Mouse (Mus musculus): Measurements from ENCODE around the gene Nampt. TPM values are rescaled to one million over a fixed set of nuclear protein-coding genes. Genes with fewer than 3 reads are reported as not detected.

The Nampt gene
- polyA plus RNA-seq, 2 experiments, result 5.5 to 10.9 TPM

- TF ChIP-seq EP300 (IDR thresholded peaks at IDR 0.05; ENCODE audit: low read depth) (no peak), CTCF (IDR thresholded peaks at IDR 0.05; ENCODE audit: low read depth) (no peak)
- H3K27me3 ChIP-seq (ENCODE audit: control insufficient read depth, insufficient read depth, low read length), result no peaks in the 10 kb centered on the region
- no peaks in the 10 kb centered on the region for H3K9me3 ChIP-seq (ENCODE audit: control insufficient read depth, low read length)
- ATAC-seq (ENCODE audit: insufficient read depth) (no peak), DNase-seq (ENCODE audit: low read depth in 3 of 3, low spot score in 3 of 3) (no peak)
- H3K9ac ChIP-seq (replicated peaks), result no peak overlapping the region
- no peaks in the 10 kb centered on the region for H3K4me1 ChIP-seq (replicated peaks; ENCODE audit: control insufficient read depth in 2 of 2, insufficient read depth in 2 of 2, low read length in 1 of 2)
- no peak overlapping the region for H3K4me2 ChIP-seq (ENCODE audit: low read depth)
- H3K27ac ChIP-seq, result no peak overlapping the region
- no peak overlapping the region for H3K4me3 ChIP-seq (ENCODE audit: insufficient read depth in 1 of 2, low read depth in 2 of 2, low read length in 2 of 2)
- 62% methylated on average over 9 of the region's 9 CpGs for WGBS (ENCODE audit: insufficient replicate concordance)
- H3K36me3 ChIP-seq (replicated peaks; ENCODE audit: control insufficient read depth, insufficient read depth, low read depth), result no peaks in the 10 kb centered on the region
Measured at GRCm38 (mm10) chr12:32877500-32877899, 58.2 kb downstream of the Nampt start.

- no peak overlapping the region for H3K4me3 ChIP-seq (ENCODE audit: insufficient read depth in 1 of 2, low read depth in 2 of 2, low read length in 2 of 2)
- H3K9me3 ChIP-seq (ENCODE audit: control insufficient read depth, low read length), result no peaks in the 10 kb centered on the region
- H3K4me1 ChIP-seq (replicated peaks; ENCODE audit: control insufficient read depth in 2 of 2, insufficient read depth in 2 of 2, low read length in 1 of 2), result no peaks in the 10 kb centered on the region
- ATAC-seq (ENCODE audit: insufficient read depth) (no peak), DNase-seq (ENCODE audit: low read depth in 3 of 3, low spot score in 3 of 3) (no peak)
- TF ChIP-seq EP300 (IDR thresholded peaks at IDR 0.05; ENCODE audit: low read depth), result no peak
- H3K4me2 ChIP-seq (ENCODE audit: low read depth), result no peak overlapping the region
- H3K9ac ChIP-seq (replicated peaks), result no peak overlapping the region
- 61% methylated on average over 11 of the region's 11 CpGs for WGBS (ENCODE audit: insufficient replicate concordance)
- no peak overlapping the region for H3K27ac ChIP-seq
- H3K36me3 ChIP-seq (replicated peaks; ENCODE audit: control insufficient read depth, insufficient read depth, low read depth), result no peaks in the 10 kb centered on the region
- no peaks in the 10 kb centered on the region for H3K27me3 ChIP-seq (ENCODE audit: control insufficient read depth, insufficient read depth, low read length)
Measured at GRCm38 (mm10) chr12:32877964-32878571, 58.7 kb downstream of the Nampt start.

DNA sequence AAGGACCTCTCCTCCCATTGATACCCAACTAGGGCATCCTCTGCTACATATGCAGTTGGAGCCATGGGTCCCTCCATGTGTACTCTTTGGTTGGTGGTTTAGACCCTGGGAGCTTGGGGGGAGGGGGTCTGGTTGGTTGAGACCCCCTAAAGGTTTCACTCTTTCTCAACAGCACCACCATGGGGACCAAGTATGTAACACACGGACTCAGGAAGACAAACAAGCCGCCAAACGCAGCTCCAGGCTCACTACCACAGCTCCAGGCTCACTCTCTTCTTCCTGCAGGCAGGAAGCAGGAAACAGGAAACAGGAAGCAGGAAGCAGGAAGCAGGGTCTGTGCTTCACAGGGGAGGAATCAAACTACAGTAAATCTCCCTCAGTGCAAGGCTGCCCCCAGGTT is 60.0 kb downstream of the Nampt start:
- Histone ChIP-seq H3K9ac (replicated peaks) (no peak overlapping the region), H3K27ac (no peak overlapping the region), H3K36me3 (replicated peaks; ENCODE audit: control insufficient read depth, insufficient read depth, low read depth) (no peaks in the 10 kb centered on the region), H3K4me2 (ENCODE audit: low read depth) (no peak overlapping the region), H3K27me3 (ENCODE audit: control insufficient read depth, insufficient read depth, low read length) (no peaks in the 10 kb centered on the region), H3K9me3 (ENCODE audit: control insufficient read depth, low read length) (no peaks in the 10 kb centered on the region), H3K4me1 (replicated peaks; ENCODE audit: control insufficient read depth in 2 of 2, insufficient read depth in 2 of 2, low read length in 1 of 2) (no peaks in the 10 kb centered on the region), H3K4me3 (ENCODE audit: insufficient read depth in 1 of 2, low read depth in 2 of 2, low read length in 2 of 2) (no peak overlapping the region)
- ATAC-seq (ENCODE audit: insufficient read depth) (no peak), DNase-seq (ENCODE audit: low read depth in 3 of 3, low spot score in 3 of 3) (no peak)
- TF ChIP-seq EP300 (IDR thresholded peaks at IDR 0.05; ENCODE audit: low read depth), result no peak
- TF ChIP-seq CTCF (IDR thresholded peaks at IDR 0.05; ENCODE audit: low read depth), result no peak
- 46% methylated on average over 3 of the region's 3 CpGs for WGBS (ENCODE audit: insufficient replicate concordance)

- no peak overlapping the region for H3K4me3 ChIP-seq (ENCODE audit: insufficient read depth in 1 of 2, low read depth in 2 of 2, low read length in 2 of 2)
- no peaks in the 10 kb centered on the region for H3K27me3 ChIP-seq (ENCODE audit: control insufficient read depth, insufficient read depth, low read length)
- no peak overlapping the region for H3K4me2 ChIP-seq (ENCODE audit: low read depth)
- ATAC-seq (ENCODE audit: insufficient read depth), result no peak
- 77% methylated on average over 9 of the region's 9 CpGs for WGBS (ENCODE audit: insufficient replicate concordance)
- no peak overlapping the region for H3K27ac ChIP-seq
- no peak for DNase-seq (ENCODE audit: low read depth in 3 of 3, low spot score in 3 of 3)
- H3K36me3 ChIP-seq (replicated peaks; ENCODE audit: control insufficient read depth, insufficient read depth, low read depth), result no peaks in the 10 kb centered on the region
- no peak overlapping the region for H3K9ac ChIP-seq (replicated peaks)
- no peaks in the 10 kb centered on the region for H3K9me3 ChIP-seq (ENCODE audit: control insufficient read depth, low read length)
- no peak for TF ChIP-seq EP300 (IDR thresholded peaks at IDR 0.05; ENCODE audit: low read depth)
- TF ChIP-seq CTCF (IDR thresholded peaks at IDR 0.05; ENCODE audit: low read depth), result no peak
- no peaks in the 10 kb centered on the region for H3K4me1 ChIP-seq (replicated peaks; ENCODE audit: control insufficient read depth in 2 of 2, insufficient read depth in 2 of 2, low read length in 1 of 2)
Measured at GRCm38 (mm10) chr12:32884356-32884755, 65.0 kb downstream of the Nampt start.

DNA sequence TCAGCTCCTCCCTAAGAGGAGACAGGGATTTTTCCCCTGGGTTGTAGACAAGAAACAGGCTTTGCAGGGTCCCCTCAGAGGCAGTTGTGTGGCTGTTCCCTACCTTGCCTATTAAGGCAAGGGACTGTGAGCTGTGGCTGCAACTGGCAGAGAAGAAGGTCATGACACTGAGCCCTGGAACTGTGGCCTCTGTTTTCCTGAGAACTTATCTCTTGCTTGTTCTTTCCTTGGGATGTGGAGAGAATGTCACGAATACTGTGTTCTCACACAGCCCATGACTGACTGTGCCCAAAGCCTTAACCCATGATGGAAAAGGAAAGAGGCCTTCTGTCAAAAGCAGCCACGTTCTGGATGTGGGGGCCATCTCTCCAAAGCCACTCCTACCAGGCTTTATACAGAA is 65.7 kb downstream of the Nampt start:
- ATAC-seq (ENCODE audit: insufficient read depth) (no peak), DNase-seq (ENCODE audit: low read depth in 3 of 3, low spot score in 3 of 3) (no peak)
- H3K4me1 ChIP-seq (replicated peaks; ENCODE audit: control insufficient read depth in 2 of 2, insufficient read depth in 2 of 2, low read length in 1 of 2), result no peaks in the 10 kb centered on the region
- H3K27ac ChIP-seq, result no peak overlapping the region
- no peak overlapping the region for H3K9ac ChIP-seq (replicated peaks)
- no peak overlapping the region for H3K4me3 ChIP-seq (ENCODE audit: insufficient read depth in 1 of 2, low read depth in 2 of 2, low read length in 2 of 2)
- no peaks in the 10 kb centered on the region for H3K27me3 ChIP-seq (ENCODE audit: control insufficient read depth, insufficient read depth, low read length)
- H3K36me3 ChIP-seq (replicated peaks; ENCODE audit: control insufficient read depth, insufficient read depth, low read depth), result no peaks in the 10 kb centered on the region
- H3K4me2 ChIP-seq (ENCODE audit: low read depth), result no peak overlapping the region
- no peaks in the 10 kb centered on the region for H3K9me3 ChIP-seq (ENCODE audit: control insufficient read depth, low read length)
- TF ChIP-seq CTCF (IDR thresholded peaks at IDR 0.05; ENCODE audit: low read depth) (no peak), EP300 (IDR thresholded peaks at IDR 0.05; ENCODE audit: low read depth) (no peak)
- WGBS (ENCODE audit: insufficient replicate concordance), result 53% methylated on average over 2 of the region's 2 CpGs

Measured in liver, embryonic 14.5 days (tissue).